In the genomic region with DNA sequence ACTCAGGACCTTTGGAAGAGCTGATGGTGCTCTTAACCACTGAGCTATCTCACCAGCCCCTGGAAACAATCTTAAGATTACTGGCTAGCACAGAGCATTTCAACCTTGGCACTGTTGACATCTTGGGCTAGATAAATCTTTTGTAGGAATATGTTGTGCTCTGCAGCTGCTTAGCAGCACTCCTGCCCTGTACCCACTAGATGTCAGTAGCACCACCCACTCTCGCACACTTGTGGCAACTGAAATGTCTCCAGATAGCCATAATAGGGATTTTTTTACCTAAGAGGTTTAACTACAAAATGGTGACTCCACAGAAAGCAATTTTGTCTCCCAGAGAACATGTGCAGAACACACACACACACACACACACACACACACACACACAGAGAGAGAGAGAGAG, we compare ENCODE assay signal across 9 mouse cellular contexts. TPM values are rescaled to one million over a fixed set of nuclear protein-coding genes. Genes with fewer than 3 reads are reported as not detected.
DNase-seq lines count a peak whose midpoint lies in the region; ATAC-seq lines count a peak whose summit lies in the region.
"Had no signal": no experiment of that assay in that cellular context is flagged by ENCODE, and none has a peak within 500 bp of the region (broad histone marks: within the 10 kb centered on the region; RNA-seq: fewer than 3 reads in every experiment).

No protein-coding gene starts in this region.

- no peak overlapping the region for H3K27ac ChIP-seq in kidney, embryonic 16.5 days (ENCODE audit: low read length)

- intact Hi-C loops in heart, postnatal 36 days (cut with DNase I) = loop anchor here (2.0 kb wide), 1 partner anchor 76 kb away; no protein-coding TSS in a partner anchor
- intact Hi-C loops in left cerebral cortex, postnatal 14 days (cut with DNase I) = loop anchor here (10.0 kb wide), 1 partner anchor 78 kb away; no protein-coding TSS in a partner anchor

- peak; percentile 16 for DNase-seq in kidney, adult 18-20 months
- DNase-seq in ES-CJ7 (ENCODE audit: low read depth, low spot score) = peak; percentile 22
- DNase-seq in adrenal gland, postnatal 25 days = peak; percentile 2
- DNase-seq in heart, postnatal 36 days = peak; percentile 2 to 4
- DNase-seq in left cerebral cortex, postnatal 14 days (ENCODE audit: low spot score in 2 of 2) = peak; percentile 9 to 23
- peak; percentile 9 for DNase-seq in telencephalon, adult 2 months (ENCODE audit: low read depth, low spot score)
- no peak for DNase-seq in thymus, adult 18-20 months

- H3K9me3 ChIP-seq in kidney, embryonic 16.5 days (ENCODE audit: low read length) = no peaks in the 10 kb centered on the region

- no peak overlapping the region for H3K4me2 ChIP-seq in kidney, embryonic 16.5 days (replicated peaks; ENCODE audit: low read depth, low read length)

- H3K27me3 ChIP-seq in kidney, embryonic 16.5 days (ENCODE audit: insufficient read depth, low read length) = peaks cover 19% of the 10 kb centered on the region; the same call in 1 of the 2 replicates

- ATAC-seq in kidney, embryonic 16.5 days (ENCODE audit: low FRiP score, low TSS enrichment) = no peak; the same call in 1 of the 2 replicates

- 47% methylated on average over 1 of the region's 1 CpGs for WGBS in kidney, embryonic 16.5 days

- no peak overlapping the region for H3K9ac ChIP-seq in kidney, embryonic 16.5 days (replicated peaks; ENCODE audit: low read length)

- H3K4me1 ChIP-seq in kidney, embryonic 16.5 days (ENCODE audit: insufficient read depth, low read length) = no peaks in the 10 kb centered on the region

- H3K4me3 ChIP-seq in kidney, embryonic 16.5 days (ENCODE audit: low read length) = no peak overlapping the region

- no peaks in the 10 kb centered on the region for H3K36me3 ChIP-seq in kidney, embryonic 16.5 days (ENCODE audit: insufficient read depth, low read length)

RNA-seq across cellular contexts. Expression of a gene that starts 11.7 kb away (rescaled TPM):
- polyA plus RNA-seq in kidney, embryonic 16.5 days (2015; fragmentation: Nextera tagmentation; extraction: Ambion mirVana) = 0.12 and 0.25 TPM in 2 replicates
- total RNA-seq in adrenal gland, postnatal 25 days (2021) = not detected in 2 replicates
- not detected for total RNA-seq in heart, postnatal 36 days (2021)
- total RNA-seq in left cerebral cortex, postnatal 14 days (2021) = not detected
- total RNA-seq: gastrocnemius, postnatal 4 days had no signal

Comparison
In these comparisons a context has a peak if more than half of its experiments do, and no peak if none do; other contexts are left out.
1. DNase-seq: peak in kidney, adult 18-20 months (single experiment), ES-CJ7 (single experiment), adrenal gland, postnatal 25 days (single experiment), heart, postnatal 36 days (2 of 2), left cerebral cortex, postnatal 14 days (2 of 2) and telencephalon, adult 2 months (single experiment); none in thymus, adult 18-20 months (0 of 2).